Mouse (Mus musculus) bone marrow, adult 2 months (tissue): Measurements from ENCODE around the gene Fbxl13.

ENCODE experiments used
- CTCF ChIP-seq: fragments of 200-500 bp; IDR thresholded peaks from 2 replicates; pipeline ENCODE4 v1.5.1; 2011; ENCODE audit warnings: low read length, control low read depth; ENCODE audit not compliant: control insufficient read depth, insufficient read depth
- POLR2A ChIP-seq: fragments of 200-500 bp; IDR thresholded peaks from 2 replicates; pipeline ENCODE4 v1.6.1; 2011; ENCODE audit warnings: low read depth, mild to moderate bottlenecking, control low read depth, low read length, borderline replicate concordance; ENCODE audit not compliant: control insufficient read depth

DNA sequence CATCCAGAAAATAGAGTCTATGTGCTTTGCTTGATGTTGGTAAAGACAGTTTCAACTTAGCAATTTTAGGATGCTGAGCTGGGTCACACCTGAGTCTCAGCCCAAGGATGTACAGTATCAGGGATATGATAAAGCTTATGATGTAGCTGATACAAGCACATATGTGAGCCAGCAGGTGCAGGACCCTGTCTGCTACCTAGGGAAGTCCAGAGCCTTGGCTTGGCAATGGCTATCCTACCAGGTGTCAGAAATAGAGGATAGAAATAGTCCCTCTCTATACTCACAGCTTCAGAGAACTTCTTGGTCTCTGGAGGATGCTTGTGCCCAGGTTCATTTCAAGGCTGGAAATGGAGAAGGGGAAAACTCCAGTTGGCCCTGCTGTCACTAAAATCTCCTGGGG, 19.5 kb downstream of the Fbxl13 start:
- TF ChIP-seq POLR2A (no peak), CTCF (no peak)
